Mouse (Mus musculus) erythroblast, embryonic 14.5 days (primary cell): ENCODE measurements around the gene Tdpoz5. TPM values are rescaled to one million over a fixed set of nuclear protein-coding genes. Genes with fewer than 3 reads are reported as not detected.
"Not testable (repeated sequence)": the region's sequence is repeated elsewhere in the genome, so short reads cannot be mapped to it uniquely, and the experiment has no call there.

Experiments
- H3K27me3 ChIP-seq: 2 replicates; pipeline ENCODE4 v1.6.1; 2012; ENCODE audit warnings: inconsistent platforms; ENCODE audit not compliant: control insufficient read depth
- H3K36me3 ChIP-seq: 2 replicates; pipeline ENCODE4 v1.6.1; 2012; ENCODE audit warnings: mild to moderate bottlenecking, inconsistent platforms; ENCODE audit not compliant: control insufficient read depth
- H3K4me1 ChIP-seq: 2 replicates; pipeline ENCODE4 v1.6.1; 2012; ENCODE audit warnings: inconsistent platforms; ENCODE audit not compliant: control insufficient read depth
- H3K4me3 ChIP-seq: replicated peaks from 2 replicates; pipeline ENCODE3; 2012; ENCODE audit warnings: moderate library complexity, mild to moderate bottlenecking, inconsistent platforms
- H3K9me3 ChIP-seq: 2 replicates; pipeline ENCODE4 v1.6.1; 2012; ENCODE audit warnings: low read length, inconsistent platforms, mixed read lengths; ENCODE audit not compliant: control insufficient read depth
- polyA plus RNA-seq: library from polyadenylated mRNA; stranded (reverse); fragments of >175 nt; gene quantifications from 2 replicates; pipeline ENCODE4 v1.2.3, GENCODE M21; 2012

The Tdpoz5 gene
- polyA plus RNA-seq: not detected in 2 replicates

GRCm38 (mm10) chr3:93961214-93961613 lies at the start of gene Tdpoz5:
Tdpoz5 (minus strand) TSS chr3:93961314.
- not testable (repeated sequence) for H3K27me3 ChIP-seq, H3K4me3 ChIP-seq, H3K9me3 ChIP-seq, H3K4me1 ChIP-seq, H3K36me3 ChIP-seq

- not testable (repeated sequence) for H3K36me3 ChIP-seq, H3K4me3 ChIP-seq, H3K4me1 ChIP-seq
These were observed 7.8 kb upstream of the Tdpoz5 start for GRCm38 (mm10) chr3:93968938-93969337.

GRCm38 (mm10) chr3:93943443-93943842 lies 17.7 kb downstream of the Tdpoz5 start, which contains the start of gene Gm9117:
Gm9117 (minus strand) TSS chr3:93943543.
- H3K4me1 ChIP-seq: not testable (repeated sequence)

More at GRCm38 (mm10) chr3:93968938-93969337, 7.8 kb upstream of the Tdpoz5 start:
- H3K9me3 ChIP-seq, H3K27me3 ChIP-seq: not testable (repeated sequence)

GRCm38 (mm10) chr3:93938386-93938785 lies 22.7 kb downstream of the Tdpoz5 start:
- H3K27me3 ChIP-seq, H3K9me3 ChIP-seq, H3K36me3 ChIP-seq, H3K4me3 ChIP-seq, H3K4me1 ChIP-seq: not testable (repeated sequence)

More at GRCm38 (mm10) chr3:93943443-93943842, 17.7 kb downstream of the Tdpoz5 start, which contains the start of gene Gm9117:
- H3K4me3 ChIP-seq, H3K27me3 ChIP-seq, H3K36me3 ChIP-seq, H3K9me3 ChIP-seq: not testable (repeated sequence)

Other genes starting within 250 kb of the Tdpoz5 start
- not detected in 2 replicates for gene Gm5773, start 188.3 kb downstream of the Tdpoz5 start, polyA plus RNA-seq
- gene Tdpoz4, start 164.9 kb downstream of the Tdpoz5 start, polyA plus RNA-seq: not detected in 2 replicates
- gene Tdpoz3, start 135.3 kb downstream of the Tdpoz5 start, polyA plus RNA-seq: not detected in 2 replicates
- gene Gm9117, start 17.8 kb downstream of the Tdpoz5 start, polyA plus RNA-seq: 0.13 TPM in 1 of 2 replicates, not detected in the other
- gene Gm9125, start 93.6 kb upstream of the Tdpoz5 start, polyA plus RNA-seq: not detected in 2 replicates
- gene Gm10697, start 111.3 kb upstream of the Tdpoz5 start, polyA plus RNA-seq: not detected in 2 replicates
- not detected in 2 replicates for gene Gm10696, start 216.9 kb upstream of the Tdpoz5 start, polyA plus RNA-seq
- gene Gm5286, start 235.4 kb upstream of the Tdpoz5 start, polyA plus RNA-seq: not detected in 2 replicates